Mouse (Mus musculus) bone marrow, adult 2 months (tissue): ENCODE measurements around the gene Lpar1.

Experiments
- CTCF ChIP-seq: fragments of 200-500 bp; IDR thresholded peaks from 2 replicates; pipeline ENCODE4 v1.5.1; 2011; ENCODE audit warnings: low read length, control low read depth; ENCODE audit not compliant: control insufficient read depth, insufficient read depth
- POLR2A ChIP-seq: fragments of 200-500 bp; IDR thresholded peaks from 2 replicates; pipeline ENCODE4 v1.6.1; 2011; ENCODE audit warnings: low read depth, mild to moderate bottlenecking, control low read depth, low read length, borderline replicate concordance; ENCODE audit not compliant: control insufficient read depth

- TF ChIP-seq CTCF = no peak
- TF ChIP-seq POLR2A = no peak
These were observed 26.8 kb upstream of the Lpar1 start for GRCm38 (mm10) chr4:58580516-58580915.
